Mouse (Mus musculus): ENCODE results near the gene Prtg. TPM values are rescaled to one million over a fixed set of nuclear protein-coding genes. Genes with fewer than 3 reads are reported as not detected.

The Prtg gene
- total RNA-seq, 2 experiments from 2014 or later: 0.07 TPM; not detected in 1

DNA sequence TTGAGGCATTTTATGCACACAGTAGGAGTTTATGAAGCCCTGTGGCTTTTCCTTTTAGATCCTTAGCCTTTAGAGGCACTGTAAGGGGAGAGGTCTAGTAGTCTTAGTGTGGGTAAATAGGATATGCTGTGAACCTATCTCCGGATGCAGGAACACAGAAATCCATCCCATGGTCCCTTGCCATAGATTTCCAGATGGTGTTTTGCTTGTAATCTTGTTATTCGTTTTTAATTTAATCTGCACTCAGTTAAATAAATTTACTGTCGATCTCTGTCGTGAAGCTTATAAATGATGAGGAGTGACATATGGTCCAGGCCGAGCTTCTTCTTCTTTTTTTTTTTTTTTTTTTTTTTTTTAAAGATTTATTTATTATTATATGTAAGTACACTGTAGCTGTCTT is 54.1 kb downstream of the Prtg start:
- no peak for DNase-seq (ENCODE audit: low spot score in 2 of 2)

DNA sequence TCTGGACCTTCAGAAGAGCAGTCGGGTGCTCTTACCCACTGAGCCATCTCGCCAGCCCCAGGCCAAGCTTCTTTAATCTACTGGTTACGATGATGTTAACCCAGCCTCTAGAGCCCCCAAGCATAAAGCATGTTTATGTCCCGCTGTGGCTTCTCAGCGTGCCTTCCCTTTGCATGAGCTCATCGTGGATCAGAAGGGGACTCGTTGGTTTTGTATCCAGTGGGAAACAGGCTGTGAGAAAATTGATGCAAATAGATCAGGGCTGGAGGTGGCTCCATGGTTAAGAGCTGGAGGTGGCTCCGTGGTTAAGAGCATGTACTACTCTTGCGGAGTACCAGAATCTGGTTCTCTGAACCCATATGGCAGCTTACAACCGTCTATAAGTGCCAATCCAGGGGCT is 54.6 kb downstream of the Prtg start:
- no peak for DNase-seq (ENCODE audit: low spot score in 2 of 2)

DNA sequence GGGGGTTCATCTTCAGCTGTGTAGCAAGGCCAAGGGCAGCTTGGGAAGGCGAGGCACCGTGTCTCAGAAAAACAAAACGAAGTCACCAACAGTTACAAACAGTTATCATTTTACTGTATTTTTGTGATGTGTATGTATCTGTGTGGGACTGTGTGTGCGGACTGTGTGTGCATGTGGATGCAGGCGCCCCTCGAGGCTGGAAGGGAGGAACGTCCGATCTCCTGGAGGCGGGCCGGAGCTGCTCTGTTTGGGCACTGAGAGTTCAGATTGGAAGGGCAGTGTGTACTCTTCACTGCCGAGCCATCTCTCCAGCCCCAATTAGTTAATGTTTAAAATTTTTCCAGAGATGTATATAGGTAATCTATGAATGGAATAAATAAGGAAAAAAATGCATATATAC is 55.5 kb downstream of the Prtg start:
- no peak for DNase-seq (ENCODE audit: low spot score in 2 of 2)

DNA sequence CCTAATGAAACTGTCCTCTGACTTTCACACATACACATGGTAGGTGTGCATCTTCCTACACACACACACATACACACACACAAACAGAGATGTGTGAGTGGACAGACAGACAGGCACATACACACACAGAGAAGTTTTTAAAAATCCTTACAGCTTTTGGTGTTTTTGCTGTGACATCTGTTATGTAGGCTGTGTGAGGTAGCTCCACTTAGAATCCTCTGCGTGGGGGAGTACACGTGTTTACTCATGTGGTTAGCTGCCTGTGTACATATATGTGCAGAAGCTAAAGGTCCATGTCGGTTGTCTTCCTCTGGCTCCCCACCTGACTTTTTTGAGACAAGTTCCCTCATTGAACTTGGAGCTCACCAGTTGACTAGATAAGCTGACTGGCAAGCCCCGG is 56.3 kb downstream of the Prtg start:
- DNase-seq (ENCODE audit: low spot score in 2 of 2): no peak

DNA sequence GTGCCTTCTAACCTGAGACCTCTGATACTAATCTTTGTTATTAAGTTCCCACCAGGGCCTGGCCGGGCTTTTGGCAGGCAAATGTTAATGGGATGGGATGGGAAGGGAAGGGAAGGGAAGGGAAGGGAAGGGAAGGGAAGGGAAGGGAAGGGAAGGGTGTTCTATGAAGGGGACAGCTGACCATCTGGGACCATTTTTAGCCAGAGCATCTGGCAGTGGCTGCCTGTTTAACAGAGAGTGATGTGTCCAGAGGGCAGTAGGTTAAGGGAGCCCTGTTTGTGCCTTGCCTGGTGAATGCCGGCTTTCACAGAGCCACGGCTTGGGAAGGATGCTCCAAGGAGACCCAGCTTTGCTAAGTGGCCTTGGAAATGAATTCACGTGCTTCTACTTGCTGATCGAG is 57.1 kb downstream of the Prtg start:
- no peak for DNase-seq (ENCODE audit: low spot score in 2 of 2)

DNA sequence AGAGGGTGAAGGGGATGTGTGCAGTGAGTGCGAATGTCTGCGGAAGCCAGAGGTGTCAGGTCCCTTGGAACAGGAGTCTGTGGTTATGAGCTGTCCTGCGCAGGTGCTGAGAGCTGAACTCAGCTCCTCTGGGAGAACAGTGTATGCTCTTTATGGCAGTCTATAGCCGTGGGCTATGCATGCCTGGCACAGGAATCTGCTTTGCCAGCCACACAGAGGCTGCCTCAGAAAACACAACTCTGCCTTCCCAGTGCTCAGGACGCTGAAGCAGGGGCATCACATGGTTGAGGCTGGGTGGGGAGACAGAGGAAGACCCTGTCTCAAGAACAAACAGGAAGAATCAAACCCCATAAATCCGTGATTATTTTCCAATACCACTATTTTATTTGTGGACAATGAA is 60.8 kb downstream of the Prtg start:
- DNase-seq (ENCODE audit: low spot score in 2 of 2): no peak

DNA sequence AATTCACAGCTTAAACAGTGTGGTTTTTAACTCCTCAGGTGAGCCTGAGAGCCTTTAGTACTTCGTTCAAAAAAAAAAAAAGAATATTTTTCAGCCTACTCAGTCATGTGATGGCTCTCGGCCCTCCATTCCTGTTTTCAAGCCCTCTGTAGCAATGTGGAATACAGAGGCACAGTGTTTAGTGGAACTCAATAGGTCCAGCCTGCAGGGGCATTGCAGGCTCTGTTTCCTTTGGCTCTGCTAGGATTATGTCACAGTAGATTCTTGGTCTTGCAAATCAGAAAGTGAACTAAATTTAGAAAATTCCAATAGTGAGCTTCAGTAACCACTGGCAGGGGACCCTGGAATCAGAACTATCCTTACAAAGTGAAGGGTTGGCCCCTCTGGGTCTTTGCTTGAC is 62.1 kb downstream of the Prtg start:
- DNase-seq (ENCODE audit: low spot score in 2 of 2): no peak

DNA sequence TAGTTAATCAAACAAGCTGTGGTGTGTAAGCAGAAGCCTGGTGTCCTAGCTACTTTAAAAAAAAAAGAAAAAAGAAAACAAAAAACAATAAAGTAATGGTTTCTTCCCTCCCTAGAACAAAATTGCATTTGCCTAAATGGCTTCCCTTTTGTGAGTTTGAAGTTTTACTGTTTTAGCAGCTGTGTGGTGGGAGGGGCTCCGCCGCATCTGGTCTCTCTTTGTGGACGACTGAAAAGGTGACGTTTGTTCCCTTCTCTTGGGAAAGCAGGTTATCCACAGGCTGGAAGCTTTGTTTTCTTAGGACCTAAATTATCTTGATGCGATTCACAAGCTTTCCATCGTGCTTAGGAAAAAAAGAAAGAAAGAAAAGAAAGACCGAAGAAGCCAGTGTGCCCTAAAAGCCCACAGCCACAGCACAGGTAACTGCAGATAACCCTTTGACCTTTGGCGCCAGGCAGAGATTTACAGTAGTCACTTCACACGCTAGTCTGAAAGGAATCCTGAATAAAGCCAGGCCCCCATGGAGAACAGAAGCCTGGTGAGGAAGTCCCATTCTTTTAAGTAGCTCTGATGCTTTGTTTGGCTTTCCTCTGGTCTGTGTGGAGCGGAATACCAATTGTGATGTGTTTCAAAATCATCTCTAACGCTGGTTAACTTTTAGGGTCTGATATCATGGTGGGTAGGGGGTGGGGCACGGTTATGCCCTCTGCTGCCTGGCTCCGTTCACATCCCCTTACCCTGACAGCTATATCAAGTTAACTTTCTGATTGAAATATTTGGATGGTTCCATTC is 65.0 kb downstream of the Prtg start:
- no peak for DNase-seq (ENCODE audit: low spot score in 2 of 2)

DNA sequence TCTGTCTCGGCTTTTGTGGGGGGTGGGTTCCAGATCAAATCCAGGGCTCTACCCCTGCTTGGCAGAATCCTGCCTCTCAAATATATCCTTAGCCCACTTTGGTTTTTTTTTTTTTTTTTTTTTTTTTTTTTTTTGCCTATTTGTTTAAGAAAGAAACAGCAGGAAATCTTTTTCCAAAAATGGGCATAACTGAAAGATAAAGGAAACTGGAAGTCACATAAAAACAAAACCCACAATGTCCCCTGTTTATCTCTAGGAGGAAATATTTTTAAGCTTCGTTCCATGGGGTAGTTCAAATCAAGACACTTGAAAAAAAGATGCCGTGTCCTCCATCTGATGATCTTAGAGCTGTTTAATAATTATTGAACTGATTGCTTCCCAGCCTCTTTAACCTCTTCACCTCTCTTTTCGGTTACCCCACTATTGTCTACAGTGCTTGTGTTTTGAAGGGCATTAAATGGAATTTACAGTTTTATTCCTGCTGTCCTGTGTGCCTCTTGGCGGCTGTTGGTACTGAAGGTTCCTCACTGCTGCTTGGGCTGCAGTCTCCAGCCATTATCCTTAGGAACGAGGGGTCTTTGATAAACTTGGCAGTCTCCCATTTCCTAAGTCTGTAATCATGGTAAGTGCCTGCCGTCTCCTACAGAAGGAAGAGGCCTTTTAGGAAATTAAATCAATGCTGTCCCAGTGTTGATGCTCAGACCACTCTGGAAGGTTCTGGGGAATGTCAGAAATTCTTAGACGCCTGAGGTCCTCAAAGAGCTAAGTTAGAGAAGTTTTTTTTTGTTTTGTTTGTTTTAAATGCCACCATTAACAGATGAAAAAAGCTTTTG is 65.8 kb downstream of the Prtg start:
- DNase-seq (ENCODE audit: low spot score in 2 of 2): no peak

DNA sequence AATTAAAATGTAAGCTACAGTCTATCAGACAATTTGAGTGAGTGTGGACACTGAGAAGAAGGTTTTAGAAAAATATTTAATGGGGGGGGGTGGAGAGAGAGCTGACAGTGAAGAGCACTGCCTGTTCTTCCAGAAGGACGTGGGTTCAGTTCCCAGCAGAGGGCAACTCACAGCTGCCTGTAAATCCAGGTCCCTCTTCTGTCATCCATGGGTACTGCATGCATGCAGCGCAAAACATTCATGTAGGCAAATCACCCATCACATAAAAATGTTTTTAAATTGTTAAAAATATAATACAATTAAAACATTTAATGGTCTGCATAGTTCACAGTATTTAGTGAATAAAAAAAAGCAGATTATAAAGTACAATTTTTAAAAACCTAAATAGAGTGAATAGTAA is 69.2 kb downstream of the Prtg start:
- DNase-seq (ENCODE audit: low spot score in 2 of 2): no peak

DNA sequence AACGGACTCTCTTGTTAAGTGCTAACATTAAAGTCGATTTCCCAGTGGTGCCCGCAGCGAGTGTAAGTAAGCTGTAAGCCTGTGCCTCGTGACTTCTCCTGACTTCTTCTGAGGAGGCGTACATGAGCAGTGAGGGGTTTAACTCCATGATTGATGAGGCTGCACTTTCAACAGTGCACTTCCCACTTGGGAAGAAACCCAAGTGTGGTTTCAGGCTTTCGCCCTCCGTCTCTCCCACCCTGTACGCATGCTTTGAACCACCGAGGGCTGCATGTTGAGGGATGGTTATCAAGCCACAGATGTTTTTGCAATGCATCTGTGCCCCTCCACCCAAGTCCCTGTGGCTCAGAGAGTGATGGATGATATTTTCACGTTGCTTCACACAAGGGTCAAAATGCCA is 71.2 kb downstream of the Prtg start:
- no peak for DNase-seq (ENCODE audit: low spot score in 2 of 2)

DNA sequence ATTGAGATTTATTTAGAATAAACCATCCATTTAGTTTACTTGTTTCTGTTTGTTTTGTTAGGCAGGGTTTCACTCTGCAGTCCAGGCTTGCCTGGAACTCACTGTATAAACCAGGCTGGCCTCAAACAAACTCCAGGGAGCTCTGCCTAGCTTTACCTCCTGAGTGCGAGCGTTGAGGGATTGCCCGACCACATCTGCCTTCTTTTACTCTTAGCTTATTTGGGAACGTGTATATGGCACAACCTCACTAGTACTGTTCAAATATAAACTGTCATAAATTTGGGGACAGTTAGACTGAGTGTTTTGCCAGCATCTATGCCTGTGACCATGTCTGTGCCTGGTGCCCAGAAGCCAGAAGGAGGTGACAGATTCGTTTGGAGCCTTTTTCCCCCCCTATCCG is 72.0 kb downstream of the Prtg start:
- DNase-seq (ENCODE audit: low spot score in 2 of 2): no peak

DNA sequence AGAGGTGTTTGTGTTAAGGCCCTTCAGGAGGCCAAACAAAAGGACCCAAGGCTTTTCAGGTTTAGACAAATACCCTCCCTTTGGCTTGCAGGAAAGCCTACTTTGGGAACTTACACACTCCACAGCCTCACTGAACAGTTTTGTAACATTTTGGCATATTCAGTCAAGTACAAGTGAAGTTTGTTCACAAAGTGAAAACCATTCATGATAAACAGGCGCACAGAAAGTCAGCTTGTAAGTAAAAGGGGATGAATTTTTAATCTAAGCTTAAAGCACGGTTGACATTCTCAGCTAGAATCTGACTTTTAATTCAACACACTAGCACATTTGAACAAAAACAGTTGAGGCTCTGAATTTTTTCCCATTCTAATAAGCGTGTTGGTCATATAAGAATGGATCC is 72.9 kb downstream of the Prtg start:
- DNase-seq (ENCODE audit: low spot score in 2 of 2): no peak

DNA sequence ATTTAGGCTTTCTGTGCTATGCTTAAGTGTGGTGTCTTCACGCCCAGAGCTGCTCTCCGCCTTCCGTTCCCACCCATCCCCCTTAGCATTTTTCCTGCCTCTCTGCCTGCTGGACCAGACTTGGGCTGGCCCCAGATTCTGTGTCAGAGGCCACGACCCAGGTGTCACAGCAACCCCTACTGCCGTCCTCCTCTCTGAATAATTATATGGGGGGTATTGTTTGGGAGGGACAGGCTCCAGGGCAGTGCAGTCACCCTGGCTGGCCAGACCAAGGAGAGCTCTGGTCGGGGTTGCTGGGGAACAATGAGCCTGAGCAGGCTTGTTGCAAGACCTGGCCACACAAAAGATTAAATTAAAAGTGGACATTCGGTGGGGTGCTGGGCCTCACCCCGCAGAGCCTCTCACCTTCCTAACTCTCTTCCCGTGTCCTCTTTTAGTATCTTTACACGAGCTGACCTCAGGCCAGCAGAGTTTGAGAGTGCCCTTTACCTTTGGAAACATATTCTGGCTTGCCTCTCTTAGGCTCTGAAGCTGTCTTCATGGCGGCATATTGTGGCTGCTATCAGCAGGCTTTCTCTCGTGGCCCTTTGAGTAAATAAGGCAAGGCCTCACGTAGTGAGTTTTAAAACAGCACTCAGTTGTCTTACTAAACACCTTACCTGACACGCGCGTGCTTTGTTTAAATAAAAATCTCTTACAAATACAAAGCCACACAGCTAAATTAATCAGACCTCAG is 73.7 kb downstream of the Prtg start:
- no peak for DNase-seq (ENCODE audit: low spot score in 2 of 2)

DNA sequence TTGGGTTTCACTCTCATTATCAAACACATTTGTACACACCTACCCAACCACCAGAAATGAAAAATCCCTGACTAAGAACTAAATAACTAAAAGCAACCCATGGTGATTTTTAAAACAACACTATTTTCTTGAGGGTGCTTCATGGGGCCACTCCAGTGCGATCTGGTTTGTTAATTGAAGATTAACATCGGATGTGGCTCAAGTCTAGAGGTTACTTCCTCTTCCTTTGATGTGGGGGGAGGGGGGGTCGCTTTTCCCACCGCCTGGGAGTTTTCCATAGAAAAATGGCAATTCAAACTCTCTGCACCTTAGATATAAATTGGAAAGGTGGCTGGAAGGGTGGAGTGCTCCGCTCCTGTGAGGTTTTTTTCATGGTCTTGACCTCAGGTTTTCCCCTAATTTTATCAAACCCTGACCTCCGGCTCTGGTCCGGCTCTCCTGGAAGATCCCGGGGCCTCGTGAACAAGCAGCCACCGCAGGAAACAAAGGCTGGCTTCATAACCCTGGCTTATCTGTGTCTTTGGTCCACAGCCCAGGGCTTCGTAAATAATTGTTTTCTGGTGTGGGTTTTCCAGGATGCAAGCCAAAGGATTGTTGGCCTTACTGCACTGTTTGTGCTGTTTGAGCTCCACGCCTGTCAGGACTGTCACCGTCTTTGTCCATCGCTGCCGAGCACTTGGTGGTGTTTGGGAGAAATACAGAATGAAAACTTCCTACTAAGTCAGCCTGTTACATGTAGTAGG is 74.5 kb downstream of the Prtg start:
- DNase-seq (ENCODE audit: low spot score in 2 of 2): no peak

DNA sequence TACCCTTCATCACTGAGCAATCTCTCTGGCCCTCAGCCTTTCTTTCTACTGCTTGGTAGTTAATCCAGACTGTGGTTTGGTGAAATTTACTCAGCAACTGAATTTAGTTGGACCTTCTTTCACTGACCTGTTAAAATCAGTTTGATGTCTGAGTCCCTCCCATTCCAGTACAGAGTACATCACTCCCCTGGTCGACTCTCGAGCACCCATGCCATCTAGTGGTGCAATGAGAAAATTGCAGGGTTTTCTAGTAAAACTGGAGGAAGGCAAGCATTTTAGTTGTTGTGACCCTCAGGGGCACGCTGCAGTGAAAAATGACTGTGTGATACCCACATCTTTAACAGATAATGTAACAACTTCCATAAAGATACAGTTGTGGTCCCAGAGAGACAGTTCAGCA is 77.3 kb downstream of the Prtg start:
- DNase-seq (ENCODE audit: low spot score in 2 of 2): peak in 1 of 2 experiments; percentile 34

DNA sequence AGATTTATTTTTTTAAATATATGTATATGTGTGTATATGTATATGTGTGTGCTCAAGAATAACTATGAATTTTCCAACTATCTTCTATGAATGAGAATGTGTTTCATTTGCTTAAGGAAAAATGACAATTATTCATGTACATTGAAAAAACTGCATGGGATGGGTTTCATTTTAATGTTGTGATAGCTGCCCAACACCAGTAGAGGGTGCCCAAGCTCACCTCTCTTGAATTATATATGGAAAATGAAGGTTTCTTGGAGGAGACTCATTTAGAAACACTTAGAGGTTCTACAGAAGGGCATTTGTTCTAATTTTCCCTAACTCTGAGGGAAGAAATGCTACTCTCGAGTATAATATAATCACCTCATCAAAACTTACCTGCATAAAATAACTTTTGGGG is 83.1 kb downstream of the Prtg start:
- no peak for DNase-seq (ENCODE audit: low spot score in 2 of 2)

DNA sequence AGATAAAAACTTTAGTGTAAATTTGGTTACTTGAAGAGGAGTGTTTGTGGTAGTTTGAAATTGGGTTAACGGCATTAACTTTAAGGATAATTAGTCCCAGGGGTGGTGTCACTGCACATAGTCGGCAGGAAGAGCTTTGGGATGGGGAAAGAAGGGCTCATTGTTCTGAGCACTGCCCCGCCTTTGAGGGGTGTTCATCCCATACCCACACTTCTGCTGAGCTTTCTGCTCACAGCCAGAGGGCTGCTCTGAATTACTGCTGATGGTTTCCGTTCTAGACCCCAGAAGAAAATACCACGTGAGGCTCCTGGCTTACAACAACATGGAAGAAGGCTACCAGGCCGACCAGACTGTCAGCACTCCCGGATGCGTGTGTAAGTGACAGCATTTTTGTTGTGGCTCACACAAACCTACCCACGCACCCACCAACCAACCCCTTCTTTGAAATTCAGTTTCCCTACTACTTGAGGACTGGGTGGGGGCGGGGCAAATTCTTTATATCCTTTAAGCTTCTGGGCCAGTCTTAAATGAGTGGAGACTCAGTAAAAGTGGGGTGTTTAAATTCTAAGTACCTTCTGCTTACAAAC is 83.9 kb downstream of the Prtg start:
- no peak for DNase-seq (ENCODE audit: low spot score in 2 of 2)

DNA sequence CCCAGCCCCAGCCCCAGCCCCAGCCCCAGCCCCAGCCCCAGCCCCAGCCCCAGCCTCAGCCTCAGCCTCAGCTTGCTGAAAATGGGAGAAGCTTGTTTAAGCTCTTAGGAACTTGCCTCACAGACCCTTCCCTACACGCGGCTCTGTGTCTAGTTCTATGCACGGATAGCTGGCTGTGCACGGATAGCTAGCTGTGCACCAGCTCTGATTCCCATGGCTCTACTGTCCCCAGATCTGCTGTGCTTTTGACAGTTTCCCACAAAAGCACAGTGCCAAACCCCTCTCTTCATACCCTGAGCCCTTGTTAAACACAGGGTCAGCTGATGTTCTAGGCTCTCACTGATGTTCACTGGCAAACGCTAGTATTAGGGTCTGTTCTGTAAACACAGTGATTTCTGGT is 86.1 kb downstream of the Prtg start:
- no peak for DNase-seq (ENCODE audit: low spot score in 2 of 2)

DNA sequence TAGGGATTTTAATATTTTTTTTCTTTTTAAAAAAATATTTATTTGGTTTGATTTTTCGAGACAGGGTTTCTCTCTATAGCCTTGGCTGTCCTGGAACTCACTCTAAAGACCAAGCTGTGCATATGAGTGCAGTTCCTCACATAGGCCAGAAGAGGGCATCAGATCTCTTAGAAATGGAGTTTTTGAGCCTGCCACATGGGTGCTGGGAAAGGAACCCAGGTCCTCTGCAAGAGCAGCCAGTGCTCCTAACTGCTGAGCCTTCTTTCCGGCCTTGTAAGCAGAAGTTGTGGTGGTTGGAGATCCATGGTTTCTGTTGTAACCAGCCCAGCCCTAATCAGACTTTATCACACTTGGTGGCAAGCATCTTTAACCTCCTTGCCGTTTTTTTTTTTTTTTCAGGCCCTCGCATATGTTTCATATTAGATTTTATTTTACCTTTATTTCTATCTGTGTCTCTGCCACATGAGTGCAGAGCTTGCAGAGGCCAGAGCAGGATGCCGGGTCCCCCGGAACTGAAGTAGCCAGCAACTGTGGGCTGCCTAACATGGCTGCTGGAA is 88.2 kb downstream of the Prtg start:
- no peak for DNase-seq (ENCODE audit: low spot score in 2 of 2)

Measured in adrenal gland, adult 18-20 months (tissue).